Mouse (Mus musculus) CH12.LX (cell line): ENCODE results near the gene Nkx2-5.

Experiments
- CTCF ChIP-seq, 2 experiments: IDR thresholded peaks in 1 of 2; conservative IDR thresholded peaks in 1 of 2; 2 replicates each; pipeline ENCODE4 v1.5.1; 2011 to 2012; ENCODE audit warnings: low read depth in 2 of 2, low read length in 2 of 2, improper control_type of control experiment in 1 of 2, inconsistent platforms in 1 of 2, mild to moderate bottlenecking in 1 of 2, moderate library complexity in 1 of 2
- ELF1 ChIP-seq: IDR thresholded peaks from 2 replicates; pipeline ENCODE4 v1.6.1; 2014; ENCODE audit warnings: low read depth, mild to moderate bottlenecking, inconsistent platforms, low read length, improper control_type of control experiment
- EP300 ChIP-seq: IDR thresholded peaks from 2 replicates; pipeline ENCODE4 v1.6.1; 2011; ENCODE audit warnings: low read length, improper control_type of control experiment
- GABPA ChIP-seq: IDR thresholded peaks from 2 replicates; pipeline ENCODE4 v1.6.1; 2012; ENCODE audit warnings: low read depth, low read length, improper control_type of control experiment, inconsistent platforms; ENCODE audit not compliant: insufficient replicate concordance
- KAT2A ChIP-seq: IDR thresholded peaks from 2 replicates; pipeline ENCODE4 v1.6.1; 2012; ENCODE audit warnings: low read length, improper control_type of control experiment, inconsistent platforms; ENCODE audit not compliant: insufficient replicate concordance
- NELFE ChIP-seq: IDR thresholded peaks from 2 replicates; pipeline ENCODE4 v1.6.1; 2011; ENCODE audit warnings: low read depth, low read length, improper control_type of control experiment
- POLR2A ChIP-seq: IDR thresholded peaks from 2 replicates; pipeline ENCODE4 v1.6.1; 2011; ENCODE audit warnings: low read depth, mild to moderate bottlenecking, improper control_type of control experiment, low read length
- USF1 ChIP-seq: IDR thresholded peaks from 2 replicates; pipeline ENCODE4 v1.6.1; 2014; ENCODE audit warnings: low read depth, mild to moderate bottlenecking, inconsistent platforms, low read length, improper control_type of control experiment
- ZNF384 ChIP-seq: IDR thresholded peaks from 2 replicates; pipeline ENCODE4 v1.6.1; 2012; ENCODE audit warnings: low read depth, low read length, improper control_type of control experiment, inconsistent platforms

DNA sequence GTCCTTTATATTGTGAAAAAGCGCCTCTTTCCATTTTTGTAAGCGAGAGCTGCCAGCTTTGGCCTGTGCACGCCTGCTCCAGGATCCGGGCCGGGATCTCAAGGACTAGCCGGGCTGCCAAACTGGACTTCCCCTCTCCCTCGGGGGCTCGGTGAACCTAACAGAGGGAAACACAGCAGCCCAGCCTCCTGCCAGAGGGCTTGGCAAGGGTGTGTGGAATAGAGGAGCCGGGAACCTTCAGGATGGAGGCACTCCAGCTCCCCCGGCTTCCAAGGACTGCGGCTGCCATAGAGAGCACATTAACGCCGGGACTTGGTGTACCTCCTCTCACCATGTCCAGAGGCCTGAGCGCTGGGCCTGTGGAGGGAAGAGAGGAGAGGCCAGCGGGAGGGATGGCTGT is 52.7 kb downstream of the Nkx2-5 start:
- TF ChIP-seq CTCF (conservative IDR thresholded peaks at IDR 0.05 in 1 of 2, IDR thresholded peaks at IDR 0.05 in 1 of 2; ENCODE audit: low read depth in 2 of 2, low read length in 2 of 2) (no peak), ZNF384 (no peak), NELFE (no peak), USF1 (no peak), ELF1 (no peak), POLR2A (no peak), GABPA (no peak), EP300 (no peak), KAT2A (no peak)
